8 mouse cellular contexts compared by ENCODE assay signal in genomic region chrX:53341531-53341930, GRCm38 (mm10). TPM values are rescaled to one million over a fixed set of nuclear protein-coding genes. Genes with fewer than 3 reads are reported as not detected.
DNase-seq lines count a peak whose midpoint lies in the region; ATAC-seq and TF ChIP-seq lines count a peak whose summit lies in the region.

No protein-coding gene starts in this region.

- TF ChIP-seq CTCF in Patski (IDR thresholded peaks at IDR 0.05), result peak; percentile 84
- TF ChIP-seq CTCF in cerebellum, adult 2 months (IDR thresholded peaks at IDR 0.05; ENCODE audit: borderline replicate concordance, insufficient read depth, low read depth, low read length), result peak; percentile 58

- no peak overlapping the region for H3K9ac ChIP-seq in limb, embryonic 11.5 days (ENCODE audit: low read length)

- 63% methylated on average over 2 of the region's 2 CpGs for WGBS in cerebellum, adult 2 months
- WGBS in limb, embryonic 11.5 days, result 62% methylated on average over 2 of the region's 2 CpGs

- in situ Hi-C loops in Patski (cut with MboI; ENCODE audit: low pct_unique_long_range_greater_than_20kb), result no loop called here

- POLR2A ChIA-PET in Patski (lab: Charles Lee), result no interaction called here

- H3K4me3 ChIP-seq in cerebellum, adult 2 months (replicated peaks; ENCODE audit: insufficient read depth, low read depth, low read length), result no peak overlapping the region
- H3K4me3 ChIP-seq in limb, embryonic 11.5 days (ENCODE audit: low read depth, low read length), result no peak overlapping the region

- H3K27me3 ChIP-seq in Patski, result peaks cover 4% of the 10 kb centered on the region
- H3K27me3 ChIP-seq in cerebellum, adult 2 months (ENCODE audit: control insufficient read depth, insufficient read depth, low read length), result no peaks in the 10 kb centered on the region
- no peaks in the 10 kb centered on the region for H3K27me3 ChIP-seq in limb, embryonic 11.5 days (ENCODE audit: control insufficient read depth, insufficient read depth, low read length)

- H3K36me3 ChIP-seq in limb, embryonic 11.5 days (ENCODE audit: control insufficient read depth, insufficient read depth, low read length), result no peaks in the 10 kb centered on the region

- H3K4me1 ChIP-seq in cerebellum, adult 2 months (ENCODE audit: control insufficient read depth, insufficient read depth, low read length), result no peaks in the 10 kb centered on the region
- no peaks in the 10 kb centered on the region for H3K4me1 ChIP-seq in limb, embryonic 11.5 days (ENCODE audit: control insufficient read depth, insufficient read depth, low read length)

- H3K4me2 ChIP-seq in limb, embryonic 11.5 days (ENCODE audit: low read depth, severe bottlenecking), result no peak overlapping the region

- H3K9me3 ChIP-seq in limb, embryonic 11.5 days (ENCODE audit: control insufficient read depth, low read length), result no peaks in the 10 kb centered on the region

- no peak overlapping the region for H3K27ac ChIP-seq in cerebellum, adult 2 months (ENCODE audit: insufficient read depth, low read length)
- H3K27ac ChIP-seq in limb, embryonic 11.5 days (replicated peaks; ENCODE audit: low read depth, low read length), result no peak overlapping the region

- no peak for TF ChIP-seq POLR2A in cerebellum, adult 2 months (IDR thresholded peaks at IDR 0.05; ENCODE audit: borderline replicate concordance, insufficient read depth, low read length)

- intact Hi-C loops in gastrocnemius, postnatal 36 days (cut with DNase I), result loop anchor here (10.0 kb wide), 1 partner anchor 77 kb away; the partner anchor contains the start of gene Fam122b

- no peak for ATAC-seq in Patski
- ATAC-seq in limb, embryonic 11.5 days (ENCODE audit: insufficient number of reproducible peaks, low FRiP score, low TSS enrichment, low read depth), result no peak
- no peak for ATAC-seq in monocyte, adult 5-6 weeks (replicated peaks; ENCODE audit: insufficient number of reproducible peaks, low FRiP score, low TSS enrichment, poor library complexity, severe bottlenecking)

- DNase-seq in layer of hippocampus, postnatal 10 days (ENCODE audit: low spot score in 2 of 2), result peak; percentile 34 to 36
- DNase-seq in layer of hippocampus, postnatal 36 days, result no peak
- no peak for DNase-seq in Patski (ENCODE audit: low read depth, low spot score)
- peak; percentile 1 to 35 for DNase-seq in cerebellum, adult 2 months
- DNase-seq in gastrocnemius, postnatal 36 days, result peak; percentile 15 to 50
- peak; percentile 74 for DNase-seq in limb, embryonic 11.5 days (ENCODE audit: low spot score)
- peak; percentile 25 to 26 for DNase-seq in right cerebral cortex, postnatal 10 days (ENCODE audit: low spot score in 2 of 2)

- CTCF ChIA-PET in Patski (lab: Charles Lee), result interaction anchor here (1.2 kb wide), 1 partner anchor 11 kb away, joined by 5 read pairs; no protein-coding TSS in a partner anchor

RNA-seq across cellular contexts. Expression of gene Mospd1, which starts 28.8 kb away (rescaled TPM):
- total RNA-seq in layer of hippocampus, postnatal 10 days (2021), result 10 to 100 TPM; 12.7 to 15.1 TPM
- total RNA-seq in layer of hippocampus, postnatal 36 days (2021), result 10 to 100 TPM; 10.7 to 11.8 TPM
- 22.5 TPM for polyA plus RNA-seq in Patski (2021)
- 11.3 and 11.9 TPM in 2 replicates for polyA plus RNA-seq in cerebellum, adult 2 months (2012; rRNA removed)
- total RNA-seq in gastrocnemius, postnatal 36 days (2021), result 10 to 100 TPM; 57.8 to 61.0 TPM
- polyA plus RNA-seq in limb, embryonic 11.5 days (2014; fragmentation: Nextera tagmentation; extraction: Ambion mirVana), result 41.8 and 44.1 TPM in 2 replicates
- total RNA-seq in monocyte, adult 5-6 weeks (2017), result 17.1 to 26.5 TPM (median 20.0 TPM) in 3 replicates

Comparison
In these comparisons a context has a peak if more than half of its experiments do, and no peak if none do; other contexts are left out.
1. DNase-seq: peak in layer of hippocampus, postnatal 10 days (2 of 2), cerebellum, adult 2 months (2 of 2), gastrocnemius, postnatal 36 days (2 of 2), limb, embryonic 11.5 days (single experiment) and right cerebral cortex, postnatal 10 days (2 of 2); none in layer of hippocampus, postnatal 36 days (0 of 2) and Patski (single experiment).